Mouse (Mus musculus) layer of hippocampus, adult 18-20 months (tissue): ENCODE measurements around the gene Olfr705. TPM values are rescaled to one million over a fixed set of nuclear protein-coding genes. Genes with fewer than 3 reads are reported as not detected.
"Not testable (repeated sequence)": the region's sequence is repeated elsewhere in the genome, so short reads cannot be mapped to it uniquely, and the experiment has no call there.

ENCODE experiments used
- DNase-seq, 2 experiments: peaks; one replicate each; pipeline ENCODE4 v3.0.0; 2022; ENCODE audit warnings: low spot score in 2 of 2
- long read RNA-seq: library from polyadenylated mRNA; stranded (forward); transcript quantifications from one replicate; pipeline ENCODE4 v2.0.0, GENCODE M21; 2021
- total RNA-seq, 2 experiments: library from RNA; stranded (reverse); gene quantifications; 2 replicates each; pipeline ENCODE4 v1.2.3; 2021

Olfr705 gene
- total RNA-seq: not detected
- long read RNA-seq: 0 reads

DNA sequence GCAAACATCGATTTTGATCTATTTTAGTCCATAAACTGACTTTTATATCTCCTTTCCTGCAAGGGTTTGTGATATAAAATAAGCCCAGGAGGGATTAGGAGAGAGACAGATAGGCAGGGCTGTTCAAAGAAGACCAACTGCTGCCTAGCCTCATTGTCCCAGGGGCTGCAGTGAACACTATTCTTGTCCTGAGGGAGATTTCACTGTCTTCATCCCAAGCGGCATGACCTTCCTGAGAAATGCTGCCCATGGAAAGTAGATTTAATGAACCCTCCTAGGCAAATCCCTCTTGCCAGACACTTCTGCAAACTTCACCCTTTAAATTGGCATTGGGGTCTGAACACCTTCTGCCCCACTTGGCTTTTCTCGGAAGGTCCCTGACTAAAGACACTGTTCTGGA is at the start of gene Olfr705:
Gene Olfr705, minus strand, starts transcription at position 101 of the 400 bp plus-strand sequence.
- no peak for DNase-seq

DNA sequence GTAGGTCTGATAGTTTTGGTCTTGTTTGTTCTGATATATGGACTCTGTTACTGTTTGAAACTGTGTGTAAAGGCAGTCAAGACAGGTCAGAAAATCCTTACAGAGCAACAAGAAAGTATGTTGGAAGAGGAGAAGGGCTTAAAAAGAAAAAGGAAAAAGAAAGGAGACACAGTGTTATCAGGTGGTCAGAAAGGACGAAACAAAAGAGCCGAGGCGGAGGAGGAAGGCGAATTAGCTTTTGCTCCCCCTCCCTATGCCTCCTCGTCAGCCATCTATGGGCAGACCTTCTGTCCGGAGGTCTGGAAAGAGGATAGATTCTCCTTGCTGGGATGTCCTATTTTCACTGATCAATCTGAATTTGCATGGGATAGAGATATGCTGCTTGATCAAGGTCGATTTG is 44.3 kb upstream of the Olfr705 start:
- DNase-seq: not testable (repeated sequence)

- no peak for DNase-seq
Measured at GRCm38 (mm10) chr7:106907676-106908075, 31.0 kb upstream of the Olfr705 start, which contains the start of gene Olfr1532-ps1. Gene Olfr1532-ps1 (plus strand): TSS chr7:106908001.

DNA sequence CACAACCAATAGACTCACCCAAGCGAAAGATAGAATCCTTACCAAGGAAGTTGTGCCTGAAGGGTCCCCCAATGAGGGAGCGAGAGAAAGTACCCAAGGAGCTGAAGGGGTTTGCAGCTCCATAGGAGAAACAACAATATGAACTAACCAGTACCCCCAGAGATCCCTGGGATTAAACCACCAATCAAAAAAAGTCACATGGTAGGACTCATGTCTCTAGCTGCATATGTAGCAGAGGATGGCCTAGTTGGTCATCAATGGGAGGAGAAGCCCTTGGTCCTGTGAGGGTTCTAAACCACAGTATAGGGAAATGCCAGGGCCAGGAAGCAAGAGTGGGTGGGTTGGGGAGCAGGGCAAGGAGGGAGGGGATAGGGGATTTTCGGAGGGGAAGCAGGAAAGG is 24.4 kb upstream of the Olfr705 start, which contains the start of gene Olfr707:
Gene Olfr707, minus strand, starts transcription at position 101 of the 400 bp plus-strand sequence.
- DNase-seq: not testable (repeated sequence)

GRCm38 (mm10) chr7:106888062-106888461 is 11.4 kb upstream of the Olfr705 start, which contains the start of gene Olfr706:
Gene Olfr706 (minus strand): TSS chr7:106888162.
- no peak for DNase-seq

DNA sequence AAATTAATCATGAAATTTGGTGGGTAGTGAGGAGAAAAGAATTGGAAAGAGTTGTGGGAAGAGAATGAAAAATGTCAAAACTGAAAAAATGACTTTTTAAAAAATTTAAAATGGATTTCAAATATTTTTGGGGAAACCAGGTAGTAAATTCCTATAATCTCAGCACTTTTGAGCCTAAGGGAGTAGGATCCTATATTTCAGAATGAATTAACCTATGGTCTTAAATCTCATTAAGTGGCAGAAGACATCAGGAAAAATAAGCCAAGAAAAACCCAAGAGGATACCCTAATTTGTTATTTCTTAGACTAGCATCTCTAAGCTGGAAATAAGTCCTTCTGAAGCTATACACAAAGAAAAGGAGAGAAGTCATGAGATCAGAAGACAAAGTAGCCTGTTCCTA is 13.8 kb downstream of the Olfr705 start, which contains the start of gene Olfr704:
Gene Olfr704, plus strand, starts transcription at position 301 of the 400 bp plus-strand sequence.
- DNase-seq: no peak

DNA sequence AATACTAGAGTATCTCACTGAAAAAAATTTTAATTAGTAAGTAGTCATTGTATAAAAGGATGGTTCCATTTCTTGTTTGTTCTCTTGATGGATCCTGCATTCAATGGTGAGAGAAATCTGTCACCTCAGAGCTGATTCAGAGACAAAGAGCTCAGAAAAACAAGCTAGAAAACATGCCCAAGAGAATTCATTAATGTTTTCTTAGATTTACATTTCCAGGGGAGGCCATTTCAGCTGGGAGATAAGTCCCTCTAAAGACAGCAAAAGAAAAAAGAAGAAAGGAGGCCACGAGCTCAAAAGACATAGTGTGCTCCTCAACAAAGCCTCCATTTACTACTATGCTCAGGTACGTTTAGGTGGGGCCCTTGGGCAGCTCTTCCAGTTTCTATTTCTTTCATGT is 33.6 kb downstream of the Olfr705 start, which contains the start of gene Olfr703:
Gene Olfr703, plus strand, starts transcription at position 301 of the 400 bp plus-strand sequence.
- DNase-seq: no peak

DNA sequence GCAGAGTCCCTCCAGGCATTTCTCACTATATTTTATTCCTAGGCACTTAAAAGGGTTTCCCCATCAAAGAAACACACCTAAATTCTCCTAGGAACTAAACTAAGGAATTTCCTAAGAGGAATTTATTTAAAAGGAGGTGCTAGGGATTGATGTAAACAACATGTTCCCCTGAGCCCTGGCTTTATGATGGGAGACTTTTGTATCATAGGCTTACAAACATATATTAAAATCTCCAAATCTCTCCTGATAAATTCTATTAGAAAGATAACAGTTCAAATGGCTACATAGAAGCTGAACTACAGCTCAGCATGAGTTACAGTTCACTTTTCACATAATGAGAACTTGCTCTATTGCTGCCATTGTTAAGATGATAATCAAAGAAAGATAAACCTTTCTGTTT is 42.9 kb downstream of the Olfr705 start, which contains the start of gene Olfr702:
Gene Olfr702, minus strand, starts transcription at position 101 of the 400 bp plus-strand sequence.
- DNase-seq: no peak

Other genes starting within 250 kb of the Olfr705 start
- gene Olfr693, start 196.3 kb downstream of the Olfr705 start, total RNA-seq: not detected
- gene Olfr694, start 185.1 kb downstream of the Olfr705 start, total RNA-seq: not detected
- gene Olfr695, start 160.5 kb downstream of the Olfr705 start, total RNA-seq: not detected
- not detected for gene Olfr697, start 134.4 kb downstream of the Olfr705 start, total RNA-seq
- not detected for gene Olfr698, start 121.5 kb downstream of the Olfr705 start, total RNA-seq
- gene Olfr699, start 83.7 kb downstream of the Olfr705 start, total RNA-seq: not detected
- gene Olfr700, start 68.1 kb downstream of the Olfr705 start, total RNA-seq: not detected
- gene Olfr701, start 62.8 kb downstream of the Olfr705 start, total RNA-seq: not detected
- not detected for gene Olfr702, start 43.0 kb downstream of the Olfr705 start, total RNA-seq
- not detected for gene Olfr703, start 33.5 kb downstream of the Olfr705 start, total RNA-seq
- not detected for gene Olfr704, start 13.7 kb downstream of the Olfr705 start, total RNA-seq
- gene Olfr706, start 11.3 kb upstream of the Olfr705 start, total RNA-seq: not detected
- not detected for gene Olfr707, start 24.4 kb upstream of the Olfr705 start, total RNA-seq
- gene Olfr1532-ps1, start 31.1 kb upstream of the Olfr705 start, total RNA-seq: not detected
- gene Olfr709-ps1, start 55.3 kb upstream of the Olfr705 start, total RNA-seq: not detected
- not detected for gene Olfr710, start 71.4 kb upstream of the Olfr705 start, total RNA-seq
- not detected for gene Olfr6, start 87.0 kb upstream of the Olfr705 start, total RNA-seq
- not detected for gene Olfr711, start 98.6 kb upstream of the Olfr705 start, total RNA-seq
- not detected for gene Olfr2, start 129.2 kb upstream of the Olfr705 start, total RNA-seq
- not detected for gene Olfr713, start 154.3 kb upstream of the Olfr705 start, total RNA-seq
- not detected for gene Olfr714, start 194.1 kb upstream of the Olfr705 start, total RNA-seq
- not detected for gene Olfr17, start 216.3 kb upstream of the Olfr705 start, total RNA-seq
- not detected for gene Olfr715b, start 233.5 kb upstream of the Olfr705 start, total RNA-seq